Mouse (Mus musculus): ENCODE data around the gene 1700025C18Rik. TPM values are rescaled to one million over a fixed set of nuclear protein-coding genes. Genes with fewer than 3 reads are reported as not detected.

The 1700025C18Rik gene
- polyA plus RNA-seq, 1 experiment from 2014 or later, result not detected

GRCm38 (mm10) chr2:165078045-165078444 is 12.5 kb downstream of the 1700025C18Rik start:
- Histone ChIP-seq H3K4me1 (no peaks in the 10 kb centered on the region), H3K4me3 (no peak overlapping the region), H3K36me3 (no peaks in the 10 kb centered on the region), H3K27me3 (peaks cover 82% of the 10 kb centered on the region), H3K9me3 (no peaks in the 10 kb centered on the region), H3K9ac (no peak overlapping the region), H3K27ac (no peak overlapping the region), H3K4me2 (replicated peaks) (no peak overlapping the region)
- WGBS, result 67% methylated on average over 8 of the region's 8 CpGs
- ATAC-seq (ENCODE audit: insufficient number of reproducible peaks, insufficient read depth, low FRiP score, low TSS enrichment), result no peak

- ATAC-seq (ENCODE audit: insufficient number of reproducible peaks, insufficient read depth, low FRiP score, low TSS enrichment), result no peak
- WGBS, result 7% methylated on average over 9 of the region's 9 CpGs
- Histone ChIP-seq H3K4me3 (no peak overlapping the region), H3K4me2 (replicated peaks) (no peak overlapping the region), H3K27me3 (peaks cover 84% of the 10 kb centered on the region), H3K36me3 (no peaks in the 10 kb centered on the region), H3K27ac (no peak overlapping the region), H3K9me3 (no peaks in the 10 kb centered on the region), H3K4me1 (no peaks in the 10 kb centered on the region), H3K9ac (no peak overlapping the region)
Observed at GRCm38 (mm10) chr2:165077055-165077454, 13.5 kb downstream of the 1700025C18Rik start.

DNA sequence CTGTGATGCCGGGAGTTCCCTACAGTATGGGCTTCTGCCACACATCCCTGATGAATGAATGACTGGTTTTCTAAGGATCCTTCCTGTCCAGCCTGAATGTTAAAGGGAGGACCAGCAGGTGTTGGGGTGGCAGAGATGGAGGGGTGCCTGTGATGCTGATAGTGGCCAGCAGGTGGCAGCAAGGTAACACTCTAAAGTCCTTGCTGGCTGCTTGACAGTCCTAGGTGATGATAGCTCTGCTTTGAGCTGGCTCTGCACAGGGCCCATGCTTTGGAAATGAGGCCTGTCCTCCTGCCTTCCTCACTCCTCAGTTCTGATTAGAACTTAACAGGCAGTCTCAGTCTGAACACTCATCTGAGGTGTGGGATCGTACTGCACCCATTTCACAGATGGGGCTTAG is 15.6 kb downstream of the 1700025C18Rik start:
- H3K27me3 ChIP-seq, result peaks cover 83% of the 10 kb centered on the region
- 27% methylated on average over 2 of the region's 2 CpGs for WGBS
- H3K4me3 ChIP-seq, result no peak overlapping the region
- H3K4me1 ChIP-seq, result peaks cover 4% of the 10 kb centered on the region; the same call in 1 of the 2 replicates
- ATAC-seq (ENCODE audit: insufficient number of reproducible peaks, insufficient read depth, low FRiP score, low TSS enrichment), result no peak
- no peak overlapping the region for H3K4me2 ChIP-seq (replicated peaks)
- H3K27ac ChIP-seq, result no peak overlapping the region
- H3K9me3 ChIP-seq, result no peaks in the 10 kb centered on the region
- H3K36me3 ChIP-seq, result no peaks in the 10 kb centered on the region
- no peak overlapping the region for H3K9ac ChIP-seq

GRCm38 (mm10) chr2:165074081-165074884 is 16.3 kb downstream of the 1700025C18Rik start:
- 49% methylated on average over 11 of the region's 11 CpGs for WGBS
- Histone ChIP-seq H3K9ac (no peak overlapping the region), H3K4me1 (peaks cover 4% of the 10 kb centered on the region; the same call in 1 of the 2 replicates), H3K9me3 (no peaks in the 10 kb centered on the region), H3K27me3 (peaks cover 83% of the 10 kb centered on the region), H3K27ac (no peak overlapping the region), H3K4me2 (replicated peaks) (no peak overlapping the region), H3K36me3 (no peaks in the 10 kb centered on the region), H3K4me3 (no peak overlapping the region)
- ATAC-seq (ENCODE audit: insufficient number of reproducible peaks, insufficient read depth, low FRiP score, low TSS enrichment), result no peak

GRCm38 (mm10) chr2:165073381-165073781 is 17.2 kb downstream of the 1700025C18Rik start:
- no peak for ATAC-seq (ENCODE audit: insufficient number of reproducible peaks, insufficient read depth, low FRiP score, low TSS enrichment)
- H3K27me3 ChIP-seq, result peaks cover 75% of the 10 kb centered on the region
- H3K9ac ChIP-seq, result no peak overlapping the region
- no peak overlapping the region for H3K4me3 ChIP-seq
- 23% methylated on average over 9 of the region's 9 CpGs for WGBS
- no peak overlapping the region for H3K27ac ChIP-seq
- H3K36me3 ChIP-seq, result no peaks in the 10 kb centered on the region
- H3K4me1 ChIP-seq, result peaks cover 4% of the 10 kb centered on the region; the same call in 1 of the 2 replicates
- no peak overlapping the region for H3K4me2 ChIP-seq (replicated peaks)
- no peaks in the 10 kb centered on the region for H3K9me3 ChIP-seq

DNA sequence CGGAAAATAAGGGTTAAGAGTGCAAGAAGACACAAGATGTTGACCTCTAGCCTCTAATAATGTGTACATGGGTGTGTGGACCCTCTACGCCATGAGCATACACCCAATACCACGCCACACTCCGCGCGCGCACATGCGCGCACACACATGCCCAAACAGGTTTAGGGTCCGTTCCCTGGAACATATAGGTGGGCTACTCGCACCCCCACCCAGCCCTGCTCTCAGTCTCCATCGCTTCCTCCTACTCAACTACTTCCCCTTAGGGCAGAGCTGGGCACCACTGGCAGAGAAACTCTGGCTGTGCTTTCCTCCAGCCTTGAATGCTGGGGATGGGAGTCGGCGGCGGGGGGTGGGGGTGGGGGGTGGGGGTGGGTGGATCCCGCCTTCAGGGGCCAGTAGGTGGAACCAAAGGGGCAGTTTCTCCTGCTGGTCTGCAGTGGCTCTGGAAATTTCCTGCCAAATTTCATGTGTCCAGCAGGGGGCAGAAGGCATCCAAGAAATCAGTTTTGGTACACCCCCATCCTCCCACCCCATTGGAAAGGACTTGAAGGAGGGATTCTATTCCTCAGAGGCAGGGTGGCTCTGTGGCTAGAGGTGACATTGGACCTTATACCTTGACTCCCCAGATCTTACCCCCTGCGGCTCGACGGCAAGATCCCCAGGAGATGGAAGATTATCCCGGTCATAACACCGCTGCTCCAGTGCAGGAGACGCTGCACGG is 20.3 kb downstream of the 1700025C18Rik start:
- Histone ChIP-seq H3K9me3 (no peaks in the 10 kb centered on the region), H3K4me1 (peaks cover 4% of the 10 kb centered on the region; the same call in 1 of the 2 replicates), H3K4me3 (no peak overlapping the region), H3K4me2 (replicated peaks) (peak overlapping the region; percentile 42), H3K27ac (no peak overlapping the region), H3K9ac (no peak overlapping the region), H3K27me3 (peaks cover 49% of the 10 kb centered on the region), H3K36me3 (no peaks in the 10 kb centered on the region)
- no peak for ATAC-seq (ENCODE audit: insufficient number of reproducible peaks, insufficient read depth, low FRiP score, low TSS enrichment)
- 19% methylated on average over 23 of the region's 23 CpGs for WGBS

DNA sequence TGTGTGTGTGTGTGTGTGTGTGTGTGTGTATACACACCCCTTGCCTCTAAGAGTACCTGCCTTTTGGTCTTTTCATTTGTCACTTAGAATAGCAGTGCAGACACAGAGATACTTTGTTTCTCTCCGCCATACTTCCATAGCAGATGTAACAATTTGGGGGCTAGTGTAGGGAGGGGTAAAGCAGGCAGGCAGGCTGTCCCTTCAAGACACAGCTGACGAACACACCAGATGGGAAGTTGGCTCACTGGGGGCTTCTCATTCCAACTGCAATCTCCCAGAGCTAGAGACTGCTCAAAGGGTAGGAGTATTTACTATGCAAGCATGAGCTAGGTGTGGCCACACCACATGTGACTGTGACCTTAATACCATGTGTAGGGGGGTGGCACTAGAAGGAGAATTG is 21.7 kb downstream of the 1700025C18Rik start:
- peaks cover 37% of the 10 kb centered on the region for H3K27me3 ChIP-seq
- ATAC-seq (ENCODE audit: insufficient number of reproducible peaks, insufficient read depth, low FRiP score, low TSS enrichment), result no peak
- H3K9ac ChIP-seq, result no peak overlapping the region
- no peak overlapping the region for H3K27ac ChIP-seq
- no peak overlapping the region for H3K4me2 ChIP-seq (replicated peaks)
- 73% methylated on average over 2 of the region's 2 CpGs for WGBS
- H3K4me1 ChIP-seq, result peaks cover 4% of the 10 kb centered on the region; the same call in 1 of the 2 replicates
- H3K4me3 ChIP-seq, result no peak overlapping the region
- H3K36me3 ChIP-seq, result no peaks in the 10 kb centered on the region
- H3K9me3 ChIP-seq, result no peaks in the 10 kb centered on the region

GRCm38 (mm10) chr2:165064489-165064888 is 26.1 kb downstream of the 1700025C18Rik start:
- Histone ChIP-seq H3K4me3 (no peak overlapping the region), H3K4me2 (replicated peaks) (no peak overlapping the region), H3K9ac (no peak overlapping the region), H3K9me3 (no peaks in the 10 kb centered on the region), H3K4me1 (no peaks in the 10 kb centered on the region), H3K36me3 (no peaks in the 10 kb centered on the region), H3K27me3 (peaks cover 8% of the 10 kb centered on the region; the same call in 1 of the 2 replicates), H3K27ac (no peak overlapping the region)
- ATAC-seq (ENCODE audit: insufficient number of reproducible peaks, insufficient read depth, low FRiP score, low TSS enrichment), result no peak
- WGBS, result 67% methylated on average over 7 of the region's 7 CpGs

GRCm38 (mm10) chr2:165061638-165062433 is 28.7 kb downstream of the 1700025C18Rik start:
- Histone ChIP-seq H3K4me2 (replicated peaks) (no peak overlapping the region), H3K27ac (no peak overlapping the region), H3K9me3 (no peaks in the 10 kb centered on the region), H3K4me1 (no peaks in the 10 kb centered on the region), H3K36me3 (no peaks in the 10 kb centered on the region), H3K4me3 (no peak overlapping the region), H3K27me3 (0 out of 2 replicates have a peak, but pooled peaks cover 10% of the 10 kb centered on the region), H3K9ac (no peak overlapping the region)
- 82% methylated on average over 16 of the region's 16 CpGs for WGBS
- no peak for ATAC-seq (ENCODE audit: insufficient number of reproducible peaks, insufficient read depth, low FRiP score, low TSS enrichment)

GRCm38 (mm10) chr2:165059961-165060360 is 30.6 kb downstream of the 1700025C18Rik start:
- H3K9me3 ChIP-seq, result no peaks in the 10 kb centered on the region
- WGBS, result 93% methylated on average over 4 of the region's 4 CpGs
- H3K4me1 ChIP-seq, result peaks cover 10% of the 10 kb centered on the region; the same call in 1 of the 2 replicates
- no peak overlapping the region for H3K9ac ChIP-seq
- 0 out of 2 replicates have a peak, but pooled peaks cover 11% of the 10 kb centered on the region for H3K27me3 ChIP-seq
- no peak overlapping the region for H3K4me2 ChIP-seq (replicated peaks)
- H3K4me3 ChIP-seq, result no peak overlapping the region
- ATAC-seq (ENCODE audit: insufficient number of reproducible peaks, insufficient read depth, low FRiP score, low TSS enrichment), result no peak
- H3K36me3 ChIP-seq, result no peaks in the 10 kb centered on the region
- no peak overlapping the region for H3K27ac ChIP-seq

DNA sequence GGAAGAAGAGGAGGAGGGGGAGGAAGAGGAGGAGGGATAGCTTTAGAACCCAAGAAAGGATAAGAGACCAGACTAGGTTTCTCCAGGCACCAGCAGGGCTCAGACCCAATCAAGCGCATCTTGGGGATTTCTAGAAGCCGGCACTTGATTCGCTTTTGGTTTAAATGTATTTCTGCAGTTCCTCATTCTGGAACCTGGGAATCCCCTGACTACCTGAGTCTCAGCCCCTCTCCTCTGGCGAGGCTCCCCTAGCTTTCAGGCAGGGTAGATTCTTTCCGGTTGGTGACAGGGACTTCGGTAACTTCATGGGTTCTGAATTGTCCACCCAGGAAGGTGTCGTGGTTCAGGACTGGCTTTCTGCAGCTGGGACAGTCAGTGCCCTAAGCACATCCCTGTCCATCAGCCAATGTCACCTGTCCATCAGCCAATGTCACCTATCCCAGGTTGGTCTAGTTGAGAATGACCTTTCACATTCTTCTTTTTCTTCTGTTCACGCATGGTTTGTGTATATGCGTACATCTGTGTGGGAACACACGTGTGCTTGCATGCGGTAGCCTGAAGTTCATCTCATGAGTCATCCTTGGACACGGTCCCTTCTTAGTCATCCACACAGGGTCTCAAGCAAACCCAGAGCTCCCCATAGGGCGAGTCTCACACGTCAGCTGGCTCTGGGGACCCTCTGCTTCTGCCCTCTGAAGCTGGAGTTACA is 34.0 kb downstream of the 1700025C18Rik start:
- Histone ChIP-seq H3K36me3 (no peaks in the 10 kb centered on the region), H3K4me3 (no peak overlapping the region), H3K9ac (no peak overlapping the region), H3K27ac (no peak overlapping the region), H3K27me3 (0 out of 2 replicates have a peak, but pooled peaks cover 14% of the 10 kb centered on the region), H3K4me1 (peaks cover 12% of the 10 kb centered on the region; the same call in 1 of the 2 replicates), H3K9me3 (no peaks in the 10 kb centered on the region), H3K4me2 (replicated peaks) (peak overlapping the region; percentile 45)
- WGBS, result 75% methylated on average over 14 of the region's 14 CpGs
- ATAC-seq (ENCODE audit: insufficient number of reproducible peaks, insufficient read depth, low FRiP score, low TSS enrichment), result no peak

All from embryonic facial prominence, embryonic 12.5 days (tissue).